Mouse (Mus musculus) liver, postnatal 0 days (tissue): ENCODE measurements at regions not wholly inside any gene's neighbourhood (a gene's known extent, or its start where the extent isn't known, plus 50 kb on each side); places are given as distances from the start of the nearest gene placed in this dataset.
A peak's percentile ranks its signal among the peaks of the same experiment; 100 is the strongest.

ENCODE experiments used
- ATAC-seq: fragments of 200-750 bp; cut with Nextera tagmentation; 2 replicates; pipeline ENCODE4 v1.8.0; 2017; ENCODE audit warnings: mild to moderate bottlenecking, moderate library complexity
- DNase-seq: peaks from one replicate; pipeline ENCODE4 v3.0.0-alpha.2; 2016
- H3K27ac ChIP-seq: fragments of 300-500 bp; sonication (generic); 2 replicates; pipeline ENCODE4 v1.5.1; 2014; ENCODE audit warnings: antibody characterized with exemption, moderate library complexity, mild to moderate bottlenecking, low read depth
- H3K27me3 ChIP-seq: fragments of 300-500 bp; sonication (generic); 2 replicates; pipeline ENCODE4 v1.6.1; 2014; ENCODE audit warnings: low read length, control low read depth, mixed read lengths; ENCODE audit not compliant: insufficient read depth
- H3K36me3 ChIP-seq: fragments of 300-500 bp; sonication (generic); replicated peaks from 2 replicates; pipeline ENCODE4 v1.6.1; 2014; ENCODE audit warnings: mild to moderate bottlenecking, control low read depth, low read length, moderate library complexity, mixed read lengths; ENCODE audit not compliant: insufficient read depth
- H3K4me1 ChIP-seq: fragments of 300-500 bp; sonication (generic); 2 replicates; pipeline ENCODE4 v1.6.1; 2014; ENCODE audit warnings: antibody characterized with exemption, mild to moderate bottlenecking, control low read depth; ENCODE audit not compliant: insufficient read depth
- H3K4me2 ChIP-seq: fragments of 300-500 bp; sonication (generic); 2 replicates; pipeline ENCODE4 v1.6.1; 2014; ENCODE audit warnings: low read depth, mild to moderate bottlenecking, low read length, moderate library complexity, mixed read lengths
- H3K4me3 ChIP-seq: fragments of 300-500 bp; sonication (generic); 2 replicates; pipeline ENCODE4 v1.5.1; 2014; ENCODE audit warnings: low read depth, low read length
- H3K9ac ChIP-seq: fragments of 300-500 bp; sonication (generic); replicated peaks from 2 replicates; pipeline ENCODE4 v1.6.1; 2014; ENCODE audit warnings: mild to moderate bottlenecking, moderate library complexity
- H3K9me3 ChIP-seq: fragments of 300-500 bp; sonication (generic); 2 replicates; pipeline ENCODE4 v1.6.1; 2016; ENCODE audit warnings: mild to moderate bottlenecking, control low read depth, low read length, mixed read lengths
- CTCF ChIP-seq: sonication (generic); IDR thresholded peaks from 2 replicates; pipeline ENCODE4 v1.5.1; 2016; ENCODE audit warnings: antibody characterized with exemption, low read depth
- EP300 ChIP-seq: IDR thresholded peaks from 2 replicates; pipeline ENCODE4 v1.6.1; 2016; ENCODE audit warnings: antibody characterized with exemption, low read depth, mild to moderate bottlenecking
- WGBS: fragments of 180-500 bp; shearing (Covaris S2); extraction: QIAGEN DNeasy Blood & Tissue Kit; methylation state at CpG from one replicate; pipeline ENCODE4 v1.1.7; 2014; ENCODE audit not compliant: insufficient replicate concordance; 5-methylcytosine and 5-hydroxymethylcytosine counted together

DNA sequence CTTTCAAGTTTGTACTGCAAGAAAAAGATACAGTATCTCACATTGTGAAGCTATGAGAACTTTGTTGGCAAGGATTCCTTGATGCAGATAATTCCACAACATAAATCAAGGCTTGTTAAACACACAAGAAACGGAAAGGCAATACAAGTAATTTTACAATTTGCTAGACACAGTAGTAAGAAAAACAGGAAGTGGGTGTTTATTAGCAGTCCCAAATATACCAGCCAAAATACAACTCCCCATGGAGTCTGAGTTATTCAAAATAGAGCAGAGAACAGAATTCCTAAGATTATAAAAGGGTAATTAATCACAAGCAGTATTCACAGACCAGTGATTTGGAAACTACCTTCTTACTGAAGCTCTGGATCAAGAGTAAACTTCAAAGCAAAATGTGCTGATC, 78.7 kb upstream of the Gm15217 start:
- Histone ChIP-seq H3K9ac (no peak overlapping the region), H3K9me3 (no peaks in the 10 kb centered on the region), H3K27me3 (no peaks in the 10 kb centered on the region), H3K4me1 (no peaks in the 10 kb centered on the region), H3K36me3 (no peaks in the 10 kb centered on the region), H3K27ac (no peak overlapping the region), H3K4me2 (no peak overlapping the region), H3K4me3 (no peak overlapping the region)
- ATAC-seq, result no peak
- DNase-seq, result no peak
- TF ChIP-seq CTCF (no peak), EP300 (no peak)
- WGBS, result 53% methylated on average over 1 of the region's 1 CpGs

DNA sequence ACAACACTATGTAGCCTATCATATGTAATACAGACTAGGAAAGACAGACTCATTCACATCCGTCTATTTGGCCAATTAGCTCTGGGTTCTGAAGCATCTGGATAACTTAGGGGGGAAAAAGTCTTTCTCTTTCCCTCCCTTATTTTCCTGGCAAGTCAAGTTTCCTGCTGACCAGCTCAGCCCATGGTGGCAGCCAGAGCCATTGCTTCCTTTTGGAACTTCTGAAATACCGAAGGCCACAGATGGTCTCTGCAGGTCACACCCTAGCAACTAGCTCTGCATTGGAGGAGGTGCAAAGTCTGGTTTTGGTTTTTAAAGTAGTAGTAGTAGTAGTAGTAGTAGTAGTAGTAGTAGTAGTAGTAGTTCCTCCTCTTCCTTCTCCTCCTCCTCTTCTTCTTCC, 76.6 kb upstream of the Gm15217 start:
- TF ChIP-seq CTCF (no peak), EP300 (no peak)
- 61% methylated on average over 2 of the region's 2 CpGs for WGBS

DNA sequence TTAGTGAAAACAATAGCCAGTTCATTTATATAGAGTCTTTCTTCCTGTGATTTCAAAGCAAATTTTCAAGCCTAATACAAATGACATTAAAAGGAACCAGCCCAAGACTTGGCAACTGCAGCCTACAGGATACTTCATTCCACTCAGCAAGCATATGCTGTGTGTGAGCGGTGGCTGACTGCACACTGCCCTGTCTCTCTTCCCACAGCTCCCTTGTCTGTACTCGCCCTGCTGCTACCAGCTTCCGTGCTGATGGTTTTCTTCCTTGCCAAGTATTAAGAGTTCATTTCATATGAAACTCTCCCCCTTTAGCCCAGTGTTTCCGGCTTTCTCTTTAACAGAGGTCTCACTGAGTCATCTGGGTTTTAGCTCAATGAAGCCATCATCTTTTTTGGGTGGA, 73.9 kb upstream of the Gm15217 start:
- H3K4me1 ChIP-seq, result no peaks in the 10 kb centered on the region
- no peak overlapping the region for H3K4me2 ChIP-seq
- 69% methylated on average over 4 of the region's 4 CpGs for WGBS
- no peak overlapping the region for H3K4me3 ChIP-seq
- H3K27ac ChIP-seq, result no peak overlapping the region
- no peaks in the 10 kb centered on the region for H3K9me3 ChIP-seq
- no peak for ATAC-seq
- H3K9ac ChIP-seq, result no peak overlapping the region
- no peaks in the 10 kb centered on the region for H3K36me3 ChIP-seq
- no peaks in the 10 kb centered on the region for H3K27me3 ChIP-seq
- DNase-seq, result no peak
- TF ChIP-seq EP300 (no peak), CTCF (no peak)

More for the DNA sequence above, 76.6 kb upstream of the Gm15217 start:
- Histone ChIP-seq H3K4me2 (no peak overlapping the region), H3K9me3 (no peaks in the 10 kb centered on the region), H3K4me1 (no peaks in the 10 kb centered on the region), H3K27ac (no peak overlapping the region), H3K9ac (no peak overlapping the region), H3K36me3 (no peaks in the 10 kb centered on the region), H3K4me3 (no peak overlapping the region), H3K27me3 (no peaks in the 10 kb centered on the region)
- DNase-seq (no peak), ATAC-seq (no peak)

DNA sequence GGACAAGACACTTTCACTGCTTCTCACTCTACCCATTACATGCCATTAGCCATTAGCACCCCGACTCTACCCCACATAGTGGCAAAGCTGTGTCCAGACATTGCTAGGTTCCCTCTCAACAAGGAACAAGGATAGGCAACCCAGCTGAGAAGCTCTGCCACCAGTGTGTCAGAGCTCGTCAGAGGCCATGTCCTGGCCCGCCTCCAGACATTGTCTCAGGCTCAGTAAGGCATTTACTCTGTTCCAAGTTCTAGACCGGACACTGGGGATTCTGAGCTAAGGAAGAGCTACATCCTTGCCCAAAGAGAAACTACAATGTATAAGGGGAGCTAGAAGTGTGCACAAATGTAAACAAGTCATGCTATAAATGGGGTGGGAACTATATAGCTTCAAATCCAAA, 66.2 kb upstream of the Gm15217 start:
- Histone ChIP-seq H3K9ac (no peak overlapping the region), H3K9me3 (no peaks in the 10 kb centered on the region), H3K4me3 (no peak overlapping the region), H3K27ac (no peak overlapping the region), H3K36me3 (no peaks in the 10 kb centered on the region), H3K4me2 (no peak overlapping the region), H3K27me3 (no peaks in the 10 kb centered on the region), H3K4me1 (peaks cover 4% of the 10 kb centered on the region)
- TF ChIP-seq CTCF, result no peak
- no peak for TF ChIP-seq EP300
- 76% methylated on average over 4 of the region's 4 CpGs for WGBS
- no peak for ATAC-seq
- DNase-seq, result no peak

DNA sequence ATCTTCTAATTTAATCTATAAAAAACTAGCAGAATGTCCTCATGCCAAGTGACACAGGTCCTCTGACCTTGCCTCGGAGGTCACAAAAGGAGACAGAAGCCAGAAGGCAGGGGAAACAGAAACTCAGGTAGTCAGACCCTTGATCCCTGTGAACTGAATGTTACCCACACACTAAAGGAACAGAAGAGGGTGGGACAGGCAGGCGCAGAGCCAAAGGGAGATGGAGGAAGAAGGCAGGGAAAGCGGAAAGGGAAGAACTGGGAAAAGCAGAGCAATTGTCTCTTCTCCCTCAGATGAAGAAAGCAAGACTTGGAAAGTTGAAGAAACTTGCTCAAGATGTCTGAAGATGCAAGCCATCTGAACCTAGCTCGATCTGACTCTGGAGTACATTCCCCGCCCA, 62.7 kb upstream of the Gm15217 start:
- Histone ChIP-seq H3K27ac (no peak overlapping the region), H3K36me3 (no peaks in the 10 kb centered on the region), H3K27me3 (no peaks in the 10 kb centered on the region), H3K4me1 (peaks cover 4% of the 10 kb centered on the region), H3K9me3 (no peaks in the 10 kb centered on the region), H3K9ac (no peak overlapping the region), H3K4me3 (no peak overlapping the region), H3K4me2 (no peak overlapping the region)
- 74% methylated on average over 5 of the region's 5 CpGs for WGBS
- DNase-seq (no peak), ATAC-seq (no peak)
- TF ChIP-seq CTCF (no peak), EP300 (no peak)

DNA sequence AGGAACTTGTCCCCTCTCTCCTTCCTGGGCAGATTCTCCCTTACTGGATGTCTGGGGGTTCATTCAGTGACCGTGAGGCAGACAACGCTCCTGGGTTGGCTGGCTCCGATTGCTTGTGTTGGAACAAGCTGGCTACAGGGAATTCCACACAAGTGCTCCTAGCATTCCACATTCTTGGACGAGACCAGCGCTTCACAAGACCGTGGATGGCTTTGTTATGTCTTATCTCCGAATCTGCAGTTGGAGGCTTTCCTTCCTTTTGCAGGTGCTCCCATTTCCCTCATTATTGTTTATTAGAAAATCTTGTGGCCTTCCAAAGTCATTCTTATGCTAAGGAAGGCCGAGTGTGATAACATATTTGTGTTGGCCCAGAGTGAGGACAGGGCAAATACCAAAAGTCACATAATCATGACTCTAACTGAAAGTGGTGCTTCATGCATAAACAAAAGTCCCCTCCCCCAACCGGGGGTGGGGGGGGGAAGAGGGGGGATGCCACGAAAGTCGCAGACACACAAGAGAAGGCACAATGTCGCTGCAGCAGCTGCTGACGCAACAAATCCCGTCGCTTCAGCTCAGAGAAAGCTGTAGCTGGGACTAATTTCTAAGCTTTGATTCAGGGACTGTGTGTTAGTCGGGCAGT, 61.7 kb upstream of the Gm15217 start:
- Histone ChIP-seq H3K4me1 (peaks cover 4% of the 10 kb centered on the region), H3K36me3 (no peaks in the 10 kb centered on the region), H3K4me3 (no peak overlapping the region), H3K4me2 (no peak overlapping the region), H3K27ac (0 out of 2 replicates have a peak overlapping the region, but pooled peaks have one; percentile 11), H3K9ac (no peak overlapping the region), H3K27me3 (no peaks in the 10 kb centered on the region), H3K9me3 (no peaks in the 10 kb centered on the region)
- no peak for TF ChIP-seq EP300
- no peak for TF ChIP-seq CTCF
- peak; percentile 23 for DNase-seq
- 50% methylated on average over 16 of the region's 16 CpGs for WGBS
- ATAC-seq, result peak; percentile 45; the same call in 1 of the 2 replicates
